Mouse (Mus musculus) spleen, adult 12 weeks (tissue): ENCODE measurements around the gene Hoxb7.

ENCODE experiments used
- DNase-seq: peaks from one replicate; pipeline ENCODE4 v3.0.0; 2022; ENCODE audit warnings: low spot score

The Hoxb7 gene

DNA sequence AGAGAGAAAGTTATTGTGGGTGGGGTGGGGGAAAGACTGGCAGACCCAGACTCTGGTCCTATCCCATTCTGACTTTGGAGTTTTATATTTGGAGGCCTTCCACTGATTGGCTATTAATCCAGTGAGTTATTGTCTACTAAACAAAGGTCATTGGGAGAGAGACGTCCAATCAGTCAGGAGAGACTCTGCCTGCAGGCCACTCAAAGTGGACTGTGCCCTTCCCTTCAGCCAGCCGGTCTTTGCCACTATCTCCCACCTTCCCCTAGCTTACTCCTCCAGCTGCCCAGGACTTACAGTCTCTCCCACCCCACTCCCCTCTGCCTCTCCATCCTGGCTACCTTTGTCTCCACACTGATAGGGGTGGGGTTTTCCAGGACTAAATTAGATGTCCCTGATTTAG is 50.2 kb downstream of the Hoxb7 start:
- no peak for DNase-seq

GRCm38 (mm10) chr11:96337026-96337425 is 50.6 kb downstream of the Hoxb7 start:
- no peak for DNase-seq

GRCm38 (mm10) chr11:96338957-96339855 is 52.8 kb downstream of the Hoxb7 start:
- no peak for DNase-seq
